Mouse (Mus musculus): ENCODE results near the gene Rspo1. TPM values are rescaled to one million over a fixed set of nuclear protein-coding genes. Genes with fewer than 3 reads are reported as not detected.

Rspo1 gene
- polyA plus RNA-seq, 1 experiment from 2014 or later: 30.9 TPM

DNA sequence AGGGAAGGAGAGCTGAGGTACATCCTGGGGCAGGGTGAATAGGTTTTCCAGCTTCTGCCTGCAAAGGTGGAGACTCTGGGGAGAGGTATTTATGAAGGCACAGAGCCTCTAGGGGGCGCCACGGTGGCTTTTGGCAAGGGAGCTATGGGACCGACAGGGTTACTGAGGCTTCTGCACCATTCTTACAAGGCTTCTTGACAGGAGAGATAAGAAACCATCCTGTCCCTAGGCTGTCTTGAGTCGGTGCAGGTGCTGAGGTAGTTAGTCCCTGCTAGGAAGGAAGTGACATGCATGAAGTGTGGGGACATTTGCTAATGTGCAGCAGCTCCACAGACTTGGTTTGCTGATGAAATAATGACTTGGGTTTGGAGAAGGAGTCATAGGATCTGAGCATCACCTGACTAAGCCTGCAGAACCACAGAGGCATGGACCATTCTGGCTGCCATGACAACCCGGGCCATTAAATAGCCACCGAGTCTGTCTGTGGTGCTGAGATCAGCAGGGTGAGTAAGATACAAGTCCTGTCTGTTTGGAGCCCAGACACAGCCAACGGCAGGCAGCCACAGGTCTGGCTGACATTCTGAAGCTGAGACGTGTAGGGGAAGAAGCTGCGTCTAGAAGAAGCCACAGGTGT is 2.2 kb upstream of the Rspo1 start:
- H3K27me3 ChIP-seq: peaks cover 90% of the 10 kb centered on the region
- no peak for ATAC-seq (replicated peaks; ENCODE audit: low FRiP score)
- WGBS: 13% methylated on average over 9 of the region's 9 CpGs

DNA sequence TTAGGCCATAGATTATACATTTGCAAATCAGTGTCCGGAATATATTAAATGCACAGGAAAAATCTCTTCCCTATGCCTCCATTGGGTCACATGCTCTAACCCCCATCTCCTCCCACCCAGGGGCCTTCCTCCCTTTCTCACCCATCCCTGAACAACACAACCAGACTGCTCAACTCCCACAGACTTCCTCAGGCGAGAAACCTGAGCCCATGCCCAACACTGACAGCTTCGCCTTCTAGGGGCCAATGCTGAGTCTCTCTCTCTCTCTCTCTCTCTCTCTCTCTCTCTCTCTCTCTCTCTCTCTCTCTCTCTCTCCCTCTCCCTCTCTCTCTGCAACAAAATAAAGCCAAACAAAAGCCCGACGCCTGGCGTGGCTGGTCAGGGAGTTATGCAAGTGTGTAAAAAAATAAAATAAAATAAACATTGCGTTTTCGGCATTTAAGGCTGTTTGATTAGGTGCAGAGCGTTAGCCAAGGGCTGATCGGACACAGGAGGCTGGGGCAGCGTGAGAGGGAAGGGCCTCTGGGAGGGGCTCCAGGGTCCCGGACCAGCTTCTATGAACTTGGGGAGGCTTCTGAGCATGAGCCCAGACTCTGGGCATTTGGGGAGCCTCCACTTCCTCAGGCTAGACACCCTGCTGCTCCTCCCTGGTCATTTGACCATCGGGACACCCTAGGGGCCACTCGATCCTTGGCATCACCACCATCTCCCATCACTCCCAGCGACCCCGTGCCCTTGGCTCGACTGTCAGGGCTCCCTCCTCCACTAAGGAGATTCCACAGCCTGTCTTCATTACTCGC is 1.2 kb upstream of the Rspo1 start:
- H3K4me3 ChIP-seq (replicated peaks): peak overlapping the region; percentile 57
- no peaks in the 10 kb centered on the region for H3K9me3 ChIP-seq (replicated peaks)
- peaks cover 63% of the 10 kb centered on the region for H3K4me1 ChIP-seq
- H3K4me2 ChIP-seq: peak overlapping the region; percentile 79
- ATAC-seq (replicated peaks; ENCODE audit: low FRiP score): 0 out of 2 replicates have a peak, but pooled peaks have one; percentile 33
- H3K27ac ChIP-seq: peak overlapping the region; percentile 80
- no peak overlapping the region for H3K9ac ChIP-seq
- peaks cover 92% of the 10 kb centered on the region for H3K27me3 ChIP-seq
- H3K36me3 ChIP-seq: no peaks in the 10 kb centered on the region
- WGBS: 4% methylated on average over 18 of the region's 18 CpGs

More for the DNA sequence above, 2.2 kb upstream of the Rspo1 start:
- Histone ChIP-seq H3K36me3 (no peaks in the 10 kb centered on the region), H3K9ac (0 out of 2 replicates have a peak overlapping the region, but pooled peaks have one; percentile 4), H3K4me3 (replicated peaks) (no peak overlapping the region), H3K4me2 (no peak overlapping the region), H3K27ac (no peak overlapping the region), H3K9me3 (replicated peaks) (no peaks in the 10 kb centered on the region), H3K4me1 (peaks cover 56% of the 10 kb centered on the region)

DNA sequence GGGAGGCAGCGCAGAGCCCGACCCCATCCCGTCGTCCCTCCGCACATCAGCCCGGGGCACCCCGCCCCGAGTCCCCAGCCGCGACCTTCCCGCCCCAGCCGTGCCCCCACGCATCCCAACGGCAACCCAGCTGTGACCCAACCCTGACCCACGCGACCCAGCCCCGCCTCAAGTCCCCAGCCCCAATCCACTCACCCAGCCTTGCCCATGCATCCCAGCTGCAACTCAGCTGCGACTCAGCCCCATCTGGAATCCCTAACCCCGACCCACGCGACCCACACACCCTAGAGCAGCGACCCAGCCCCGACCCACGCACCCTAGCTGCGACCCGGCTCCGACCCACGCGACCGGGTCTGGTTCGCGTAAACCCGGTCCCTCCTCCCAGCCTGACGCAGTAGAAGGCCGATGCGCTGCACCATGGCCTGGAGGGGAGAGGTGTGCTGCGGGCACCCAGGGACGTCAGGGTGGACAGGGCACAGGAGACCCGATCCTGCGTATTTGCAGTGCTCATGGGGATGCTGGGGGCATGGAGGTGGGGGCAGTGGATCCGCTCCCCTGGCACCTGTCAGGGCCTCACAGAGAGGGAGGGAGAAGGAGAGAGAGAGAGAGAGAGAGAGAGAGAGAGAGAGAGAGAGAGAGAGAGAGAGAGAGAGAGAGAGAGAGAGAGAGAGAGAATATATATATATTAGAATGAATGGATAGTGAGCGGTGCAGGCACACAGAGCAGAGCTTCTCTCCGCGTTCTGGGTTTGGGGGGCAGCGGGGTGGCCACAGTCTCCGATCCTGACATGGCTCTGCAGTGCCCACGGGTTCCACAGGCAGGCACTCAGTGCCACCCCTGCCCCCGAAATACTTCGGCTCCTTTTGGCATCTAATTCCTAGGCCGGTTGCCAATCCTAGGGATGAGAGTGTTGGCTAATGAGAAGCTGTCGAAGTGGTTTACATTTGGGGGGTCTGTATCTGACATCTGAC is 795 bp downstream of the Rspo1 start:
- peaks cover 99% of the 10 kb centered on the region for H3K27me3 ChIP-seq
- peak overlapping the region; percentile 57 for H3K4me3 ChIP-seq (replicated peaks)
- peak overlapping the region; percentile 45 for H3K9ac ChIP-seq
- H3K27ac ChIP-seq: 0 out of 2 replicates have a peak overlapping the region, but pooled peaks have one; percentile 80
- H3K9me3 ChIP-seq (replicated peaks): no peaks in the 10 kb centered on the region
- H3K36me3 ChIP-seq: no peaks in the 10 kb centered on the region
- WGBS: under 1% methylated on average over 48 of the region's 51 CpGs
- no peak for ATAC-seq (replicated peaks; ENCODE audit: low FRiP score)
- H3K4me1 ChIP-seq: peaks cover 75% of the 10 kb centered on the region
- peak overlapping the region; percentile 79 for H3K4me2 ChIP-seq

DNA sequence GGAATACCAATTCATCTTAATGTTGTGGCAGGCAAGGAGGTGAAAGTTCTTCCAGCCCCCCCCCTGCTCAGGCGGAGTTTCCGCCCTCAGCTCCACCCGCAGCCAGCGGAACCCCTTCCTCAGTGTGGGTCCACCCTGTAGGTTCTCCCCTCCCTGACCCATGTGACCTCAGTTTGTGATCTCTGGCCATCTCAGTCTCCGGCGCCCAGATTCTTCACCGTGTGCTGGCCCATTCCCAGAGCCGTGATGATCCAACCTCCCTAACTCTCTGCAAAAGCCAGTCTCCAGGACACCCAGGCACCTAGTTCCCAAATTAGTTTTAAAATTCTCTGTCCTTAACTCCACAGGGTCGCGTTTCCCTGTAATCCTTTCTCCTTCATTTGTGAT is 1.5 kb downstream of the Rspo1 start:
- Histone ChIP-seq H3K27me3 (peaks cover 93% of the 10 kb centered on the region), H3K9ac (no peak overlapping the region), H3K4me3 (replicated peaks) (peak overlapping the region; percentile 57), H3K9me3 (replicated peaks) (no peaks in the 10 kb centered on the region), H3K27ac (peak overlapping the region; percentile 75; the same call in 1 of the 2 replicates), H3K4me2 (peak overlapping the region; percentile 79), H3K36me3 (no peaks in the 10 kb centered on the region), H3K4me1 (peaks cover 75% of the 10 kb centered on the region)
- ATAC-seq (replicated peaks; ENCODE audit: low FRiP score): no peak
- 3% methylated on average over 10 of the region's 10 CpGs for WGBS

DNA sequence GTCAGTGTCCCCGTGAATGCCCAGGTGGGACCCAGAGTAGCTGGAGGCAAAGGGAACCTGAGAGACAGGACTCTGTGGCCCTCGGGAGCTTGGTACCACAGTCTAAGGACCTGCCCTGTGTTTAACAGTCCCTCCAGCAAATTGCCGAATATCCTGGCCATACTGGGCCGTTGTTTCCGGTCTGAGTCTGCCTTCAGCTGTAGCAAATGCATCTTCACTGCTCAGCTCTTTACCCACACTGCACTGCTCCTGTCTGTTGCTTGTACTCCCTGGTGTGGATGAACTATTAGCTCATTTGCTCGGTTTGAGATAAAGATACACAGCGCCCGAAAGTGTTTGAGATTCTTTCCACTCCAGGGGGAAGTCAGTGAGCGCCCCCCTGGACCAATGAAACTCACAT is 2.2 kb downstream of the Rspo1 start:
- Histone ChIP-seq H3K9ac (no peak overlapping the region), H3K27me3 (peaks cover 86% of the 10 kb centered on the region), H3K4me3 (replicated peaks) (peak overlapping the region; percentile 57; the same call in 1 of the 2 replicates), H3K36me3 (no peaks in the 10 kb centered on the region), H3K27ac (peak overlapping the region; percentile 75), H3K4me2 (peak overlapping the region; percentile 79), H3K9me3 (replicated peaks) (no peaks in the 10 kb centered on the region), H3K4me1 (peaks cover 75% of the 10 kb centered on the region)
- ATAC-seq (replicated peaks; ENCODE audit: low FRiP score): no peak
- WGBS: 13% methylated on average over 9 of the region's 9 CpGs

DNA sequence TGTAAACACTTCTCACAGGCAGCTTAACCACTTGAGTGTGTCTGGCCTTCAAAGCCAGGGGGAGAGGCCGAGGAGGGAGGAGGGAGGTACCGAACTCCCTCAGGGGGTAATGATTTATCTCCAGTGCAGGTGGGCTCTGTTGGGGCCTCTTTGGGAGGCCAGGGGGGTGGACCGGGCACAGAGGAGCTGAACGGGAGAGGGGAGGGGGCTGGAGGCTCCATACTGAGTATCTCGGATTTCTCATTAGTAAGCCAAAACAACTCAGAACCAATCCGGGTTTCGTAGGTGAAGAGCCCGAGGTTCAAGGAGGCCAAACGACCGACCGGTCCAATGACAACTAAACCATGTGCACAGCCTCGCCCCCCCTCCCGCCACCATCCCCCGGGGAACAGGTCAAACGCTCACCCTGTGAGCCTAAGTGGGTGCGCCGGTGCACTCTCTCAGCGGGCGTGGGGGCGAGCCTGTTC is 3.6 kb downstream of the Rspo1 start:
- Histone ChIP-seq H3K9me3 (replicated peaks) (no peaks in the 10 kb centered on the region), H3K27ac (peak overlapping the region; percentile 81), H3K9ac (no peak overlapping the region), H3K4me2 (peak overlapping the region; percentile 79), H3K27me3 (peaks cover 72% of the 10 kb centered on the region), H3K36me3 (no peaks in the 10 kb centered on the region), H3K4me1 (peaks cover 66% of the 10 kb centered on the region), H3K4me3 (replicated peaks) (peak overlapping the region; percentile 15; the same call in 1 of the 2 replicates)
- WGBS: 3% methylated on average over 20 of the region's 20 CpGs
- ATAC-seq (replicated peaks; ENCODE audit: low FRiP score): peak; percentile 79

DNA sequence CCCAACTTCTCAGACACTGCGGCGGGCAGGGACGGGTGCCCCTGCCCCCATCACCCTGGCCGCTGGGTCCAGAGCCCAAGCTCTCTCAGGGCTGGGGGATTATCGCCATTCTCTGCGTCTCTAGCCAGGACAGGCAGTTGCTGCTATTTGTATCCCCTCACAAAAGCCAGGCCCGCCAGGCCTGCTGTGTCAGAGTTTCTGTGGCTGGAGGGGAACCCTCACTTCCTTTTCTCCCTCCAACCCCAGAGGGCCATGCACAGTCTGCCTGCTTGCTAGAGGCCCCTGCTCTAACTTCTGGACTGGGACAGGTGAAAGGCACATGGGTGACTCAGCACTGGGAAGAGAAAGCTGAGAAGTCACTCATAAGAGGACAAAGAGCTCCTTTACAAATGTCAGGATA is 4.1 kb downstream of the Rspo1 start:
- 2% methylated on average over 7 of the region's 7 CpGs for WGBS
- H3K4me3 ChIP-seq (replicated peaks): peak overlapping the region; percentile 15; the same call in 1 of the 2 replicates
- H3K9me3 ChIP-seq (replicated peaks): no peaks in the 10 kb centered on the region
- H3K9ac ChIP-seq: peak overlapping the region; percentile 21; the same call in 1 of the 2 replicates
- no peaks in the 10 kb centered on the region for H3K36me3 ChIP-seq
- peaks cover 68% of the 10 kb centered on the region for H3K27me3 ChIP-seq
- 0 out of 2 replicates have a peak, but pooled peaks have one; percentile 0 for ATAC-seq (replicated peaks; ENCODE audit: low FRiP score)
- peak overlapping the region; percentile 79 for H3K4me2 ChIP-seq
- peaks cover 64% of the 10 kb centered on the region for H3K4me1 ChIP-seq
- H3K27ac ChIP-seq: peak overlapping the region; percentile 81

DNA sequence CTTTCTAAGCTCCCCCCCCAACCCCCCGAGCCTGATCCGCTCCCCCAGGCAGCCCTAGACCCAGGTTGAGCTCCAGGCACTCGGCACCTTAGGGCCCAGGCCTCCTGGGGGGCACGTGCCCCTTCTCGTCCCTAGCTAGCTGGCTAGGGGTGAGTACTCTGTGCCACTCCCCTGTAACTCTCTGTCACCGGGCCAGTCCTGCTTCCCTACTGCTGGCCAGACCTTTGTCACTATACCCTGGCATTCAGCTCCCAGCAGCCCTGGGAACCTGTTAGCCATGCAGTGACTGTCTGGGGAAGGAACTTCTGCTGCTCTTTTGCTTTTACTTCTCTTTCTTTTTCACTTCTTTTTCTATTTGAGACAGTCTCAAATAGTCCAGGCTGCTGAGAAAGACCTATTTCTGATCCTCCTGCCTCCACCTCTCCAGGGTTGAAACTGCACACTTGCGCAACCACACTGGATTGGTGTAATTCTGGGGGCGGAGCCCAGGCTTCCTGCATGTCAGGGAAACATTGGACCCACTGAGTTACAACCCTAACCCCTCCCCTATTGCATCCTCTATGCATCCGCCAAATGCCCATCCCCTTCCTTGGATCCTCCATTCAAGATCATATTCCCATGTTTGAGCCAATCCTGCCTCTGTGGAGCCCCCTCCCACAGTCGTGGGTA is 11.4 kb downstream of the Rspo1 start:
- H3K9ac ChIP-seq: no peak overlapping the region
- no peak overlapping the region for H3K4me2 ChIP-seq
- no peaks in the 10 kb centered on the region for H3K9me3 ChIP-seq (replicated peaks)
- no peaks in the 10 kb centered on the region for H3K36me3 ChIP-seq
- ATAC-seq (replicated peaks; ENCODE audit: low FRiP score): no peak
- 0 out of 2 replicates have a peak, but pooled peaks cover 3% of the 10 kb centered on the region for H3K27me3 ChIP-seq
- no peak overlapping the region for H3K27ac ChIP-seq
- 77% methylated on average over 10 of the region's 10 CpGs for WGBS
- H3K4me3 ChIP-seq (replicated peaks): no peak overlapping the region
- H3K4me1 ChIP-seq: peaks cover 4% of the 10 kb centered on the region; the same call in 1 of the 2 replicates

DNA sequence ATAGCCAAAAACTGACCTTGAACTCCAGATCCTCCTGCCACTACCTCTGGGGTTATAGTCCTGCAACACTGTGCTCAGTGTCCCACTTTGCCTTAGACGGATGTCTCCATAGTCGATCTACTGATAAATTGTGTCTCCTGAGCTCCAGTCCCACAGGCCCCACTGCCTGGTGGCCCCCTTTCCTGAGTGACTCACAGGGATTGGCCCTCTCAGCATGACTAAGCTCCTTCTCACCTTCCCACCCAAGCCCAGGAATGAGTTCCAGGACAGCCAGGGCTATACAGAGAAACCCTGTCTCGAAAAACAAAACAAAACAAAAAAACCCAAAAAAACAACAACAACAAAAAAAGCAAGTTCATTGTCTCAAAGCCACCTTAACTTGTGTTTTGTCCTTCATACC is 13.3 kb downstream of the Rspo1 start:
- Histone ChIP-seq H3K4me3 (replicated peaks) (no peak overlapping the region), H3K27me3 (peaks cover 7% of the 10 kb centered on the region; the same call in 1 of the 2 replicates), H3K27ac (no peak overlapping the region), H3K9ac (no peak overlapping the region), H3K4me2 (no peak overlapping the region), H3K4me1 (peaks cover 4% of the 10 kb centered on the region), H3K36me3 (no peaks in the 10 kb centered on the region), H3K9me3 (replicated peaks) (no peaks in the 10 kb centered on the region)
- 90% methylated on average over 3 of the region's 3 CpGs for WGBS
- no peak for ATAC-seq (replicated peaks; ENCODE audit: low FRiP score)

DNA sequence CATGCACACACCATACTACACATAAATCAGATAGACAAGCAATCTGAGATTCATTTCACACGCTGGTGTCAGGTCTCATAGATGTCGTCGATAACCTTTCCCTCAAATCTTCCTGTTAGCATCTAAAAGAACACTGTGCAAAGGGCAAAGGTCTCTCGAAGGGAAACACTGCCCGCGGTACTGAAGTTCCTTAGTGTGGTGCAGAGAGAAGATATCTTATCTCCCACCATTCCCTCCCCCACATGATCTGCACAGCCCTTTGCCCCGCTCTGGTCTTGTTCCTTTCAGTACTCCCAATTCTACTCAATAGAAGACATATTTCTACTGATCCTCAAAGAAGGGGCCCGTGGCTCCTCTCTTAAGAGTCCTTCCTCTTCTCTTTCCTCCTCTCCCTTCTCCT is 16.7 kb downstream of the Rspo1 start:
- H3K36me3 ChIP-seq: no peaks in the 10 kb centered on the region

DNA sequence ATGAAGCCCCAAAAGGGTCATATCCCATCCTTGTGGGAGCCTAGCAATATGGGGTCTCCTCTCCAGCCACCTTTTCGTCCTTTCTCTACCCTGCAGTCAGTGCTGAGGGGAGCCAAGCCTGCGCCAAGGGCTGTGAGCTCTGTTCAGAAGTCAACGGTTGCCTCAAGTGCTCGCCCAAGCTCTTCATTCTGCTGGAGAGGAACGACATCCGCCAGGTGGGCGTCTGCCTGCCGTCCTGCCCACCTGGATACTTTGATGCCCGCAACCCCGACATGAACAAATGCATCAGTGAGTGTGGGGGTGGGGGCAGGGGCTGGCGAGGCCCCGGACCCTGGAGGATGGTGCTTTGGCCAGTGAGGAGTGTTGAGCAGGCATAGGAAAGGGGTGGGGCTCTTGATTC is 18.7 kb downstream of the Rspo1 start:
- Histone ChIP-seq H3K4me3 (replicated peaks) (no peak overlapping the region), H3K4me2 (no peak overlapping the region; the same call in 1 of the 2 replicates), H3K27me3 (peaks cover 48% of the 10 kb centered on the region), H3K9me3 (replicated peaks) (no peaks in the 10 kb centered on the region), H3K9ac (no peak overlapping the region), H3K4me1 (peaks cover 9% of the 10 kb centered on the region), H3K36me3 (no peaks in the 10 kb centered on the region), H3K27ac (no peak overlapping the region)
- 51% methylated on average over 12 of the region's 12 CpGs for WGBS
- no peak for ATAC-seq (replicated peaks; ENCODE audit: low FRiP score)

More for the DNA sequence above, 16.7 kb downstream of the Rspo1 start:
- Histone ChIP-seq H3K4me2 (no peak overlapping the region), H3K9ac (no peak overlapping the region), H3K27ac (no peak overlapping the region), H3K4me3 (replicated peaks) (no peak overlapping the region), H3K27me3 (peaks cover 34% of the 10 kb centered on the region), H3K4me1 (peaks cover 9% of the 10 kb centered on the region), H3K9me3 (replicated peaks) (no peaks in the 10 kb centered on the region)
- whole genome bisulfite sequencing: 32% methylated on average over 8 of the region's 8 CpGs
- no peak for ATAC-seq (replicated peaks; ENCODE audit: low FRiP score)

Data from kidney, embryonic 15.5 days (tissue).